Mouse (Mus musculus) lung, embryonic 15.5 days (tissue): ENCODE data around the gene Ttc6. TPM values are rescaled to one million over a fixed set of nuclear protein-coding genes. Genes with fewer than 3 reads are reported as not detected.

Experiments
- ATAC-seq: fragments of 200-750 bp; cut with Nextera tagmentation; 2 replicates; pipeline ENCODE4 v1.8.0; 2017; ENCODE audit warnings: moderate number of reproducible peaks, borderline replicate concordance; ENCODE audit not compliant: low FRiP score, low TSS enrichment; ENCODE audit errors: extremely low read depth
- H3K27ac ChIP-seq: fragments of 300-500 bp; sonication (generic); 2 replicates; pipeline ENCODE4 v1.5.1; 2015; ENCODE audit warnings: moderate library complexity, mild to moderate bottlenecking, inconsistent platforms
- H3K27me3 ChIP-seq: fragments of 300-500 bp; sonication (generic); 2 replicates; pipeline ENCODE4 v1.6.1; 2015; ENCODE audit warnings: inconsistent platforms
- H3K36me3 ChIP-seq: fragments of 300-500 bp; sonication (generic); 2 replicates; pipeline ENCODE4 v1.6.1; 2015; ENCODE audit warnings: inconsistent platforms
- H3K4me1 ChIP-seq: fragments of 300-500 bp; sonication (generic); 2 replicates; pipeline ENCODE4 v1.6.1; 2015; ENCODE audit warnings: inconsistent platforms
- H3K4me2 ChIP-seq: fragments of 300-500 bp; sonication (generic); 2 replicates; pipeline ENCODE4 v1.6.1; 2015; ENCODE audit warnings: inconsistent platforms, mild to moderate bottlenecking, moderate library complexity
- H3K4me3 ChIP-seq: fragments of 300-500 bp; sonication (generic); 2 replicates; pipeline ENCODE4 v1.5.1; 2015; ENCODE audit warnings: mild to moderate bottlenecking, inconsistent platforms
- H3K9ac ChIP-seq: fragments of 300-500 bp; sonication (generic); 2 replicates; pipeline ENCODE4 v1.6.1; 2015; ENCODE audit warnings: inconsistent platforms
- H3K9me3 ChIP-seq: fragments of 300-500 bp; sonication (generic); 2 replicates; pipeline ENCODE4 v1.6.1; 2016; ENCODE audit warnings: inconsistent platforms
- WGBS: fragments of 180-500 bp; shearing (Covaris S2); methylation state at CpG from one replicate; pipeline ENCODE4 v1.1.7; 2015; 5-methylcytosine and 5-hydroxymethylcytosine counted together
- polyA plus RNA-seq: library from polyadenylated mRNA; unstranded; fragments of >200 nt; fragmentation: Nextera tagmentation; extraction: Ambion mirVana; gene quantifications from 2 replicates; pipeline ENCODE4 v1.2.1, GENCODE M21; 2015

The Ttc6 gene
- polyA plus RNA-seq, 1 experiment from 2014 or later = 7.4 TPM

DNA sequence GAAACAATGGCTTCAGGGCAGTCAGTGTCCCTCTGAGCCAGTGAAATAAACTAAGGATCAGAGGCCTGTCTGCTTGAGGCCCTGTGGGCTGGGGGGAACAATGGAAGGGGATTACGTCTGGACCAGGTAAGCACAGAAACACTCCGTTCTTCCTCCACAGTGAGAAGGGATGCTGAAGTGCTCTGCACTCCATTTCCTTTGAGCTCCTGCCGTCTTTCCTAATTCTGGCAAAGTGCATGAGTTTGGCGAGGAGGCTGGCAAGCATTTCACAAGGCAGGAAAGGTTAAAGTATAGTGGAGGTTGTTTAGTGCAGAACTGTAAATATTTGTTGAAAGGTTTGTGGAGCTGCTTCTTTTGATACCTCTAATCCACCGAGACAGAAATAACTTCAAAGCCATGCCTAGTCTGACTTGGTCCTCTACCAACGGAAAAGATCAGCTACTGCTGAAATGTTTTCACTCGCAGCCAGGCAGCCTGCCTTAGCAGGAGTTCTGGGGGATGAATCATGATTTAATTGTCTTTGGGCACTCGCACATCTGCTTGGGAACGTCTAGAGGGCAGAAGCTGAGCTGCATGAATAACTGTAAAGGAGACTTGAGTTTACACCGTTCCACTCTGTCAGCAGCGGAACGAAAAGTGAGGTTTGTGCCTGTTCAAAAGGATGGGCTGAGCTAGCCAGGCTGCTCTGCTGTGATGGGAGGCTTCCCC, 212.5 kb downstream of the Ttc6 start:
- no peaks in the 10 kb centered on the region for H3K27me3 ChIP-seq
- no peak overlapping the region for H3K4me3 ChIP-seq
- no peaks in the 10 kb centered on the region for H3K36me3 ChIP-seq
- no peak overlapping the region for H3K27ac ChIP-seq
- H3K9me3 ChIP-seq = no peaks in the 10 kb centered on the region
- H3K4me1 ChIP-seq = 0 out of 2 replicates have a peak, but pooled peaks cover 4% of the 10 kb centered on the region
- no peak for ATAC-seq
- H3K9ac ChIP-seq = no peak overlapping the region
- 13% methylated on average over 12 of the region's 12 CpGs for WGBS
- no peak overlapping the region for H3K4me2 ChIP-seq

DNA sequence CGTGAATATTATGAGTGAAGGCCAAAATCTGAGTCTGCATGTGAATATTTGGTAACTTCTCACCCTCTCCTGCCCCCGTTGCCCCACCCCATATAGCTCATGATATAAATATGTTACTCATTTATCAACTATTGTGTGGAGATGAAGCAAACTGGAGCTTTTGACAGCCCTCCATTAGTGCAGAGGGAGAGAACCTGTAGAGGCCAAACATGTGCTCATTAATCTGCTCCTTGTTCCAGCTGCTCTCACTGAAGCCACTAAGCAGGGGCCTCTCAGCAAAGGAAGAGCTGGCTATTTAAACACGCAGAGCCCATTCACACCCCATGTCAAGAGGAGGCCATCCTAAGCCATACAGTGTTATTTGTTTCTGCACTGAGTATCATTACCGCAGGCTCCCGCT, 218.0 kb downstream of the Ttc6 start:
- no peak overlapping the region for H3K4me3 ChIP-seq
- no peaks in the 10 kb centered on the region for H3K36me3 ChIP-seq
- no peak overlapping the region for H3K9ac ChIP-seq
- no peak overlapping the region for H3K4me2 ChIP-seq
- no peak overlapping the region for H3K27ac ChIP-seq
- WGBS = 56% methylated on average over 5 of the region's 5 CpGs
- ATAC-seq = no peak
- no peaks in the 10 kb centered on the region for H3K9me3 ChIP-seq
- no peaks in the 10 kb centered on the region for H3K27me3 ChIP-seq
- no peaks in the 10 kb centered on the region for H3K4me1 ChIP-seq

DNA sequence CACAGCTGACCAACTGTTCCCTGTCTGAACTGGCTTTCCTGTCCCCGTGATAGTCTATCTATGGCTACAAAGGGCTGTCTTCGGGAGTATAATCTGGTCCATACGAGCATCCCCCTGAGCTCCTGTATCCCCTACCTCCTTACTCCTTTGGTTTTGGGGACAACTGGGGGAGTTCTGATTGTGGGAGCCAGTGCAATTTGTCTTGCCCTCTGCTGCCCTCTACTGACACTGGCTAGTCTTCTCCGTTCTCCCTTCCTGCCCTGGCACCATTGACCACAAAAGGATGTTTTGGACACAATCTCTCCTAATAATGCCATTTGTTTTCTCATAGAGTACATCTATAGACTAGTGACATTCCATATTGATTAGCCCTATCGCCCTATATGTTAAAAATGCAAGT, 223.6 kb downstream of the Ttc6 start:
- no peaks in the 10 kb centered on the region for H3K36me3 ChIP-seq
- H3K4me2 ChIP-seq = no peak overlapping the region
- ATAC-seq = no peak
- no peak overlapping the region for H3K9ac ChIP-seq
- no peaks in the 10 kb centered on the region for H3K9me3 ChIP-seq
- H3K27me3 ChIP-seq = no peaks in the 10 kb centered on the region
- WGBS = 27% methylated on average over 5 of the region's 5 CpGs
- H3K4me1 ChIP-seq = 0 out of 2 replicates have a peak, but pooled peaks cover 4% of the 10 kb centered on the region
- no peak overlapping the region for H3K27ac ChIP-seq
- H3K4me3 ChIP-seq = no peak overlapping the region

Other genes starting within 250 kb of the Ttc6 start
- 14.8 and 18.0 TPM in 2 replicates for gene Foxa1, start 17.2 kb upstream of the Ttc6 start, polyA plus RNA-seq